Mouse (Mus musculus): ENCODE results near the gene Sipa1.

Sipa1 gene

GRCm38 (mm10) chr19:5662981-5663913 lies at the start of gene Sipa1:
Sipa1 (minus strand) TSS chr19:5663707.
- in situ Hi-C loops (cut with MboI, MseI), result loop anchor here (10.0 kb wide), 1 partner anchor 58 kb away; the partner anchor contains the start of gene Rnaseh2c

DNA sequence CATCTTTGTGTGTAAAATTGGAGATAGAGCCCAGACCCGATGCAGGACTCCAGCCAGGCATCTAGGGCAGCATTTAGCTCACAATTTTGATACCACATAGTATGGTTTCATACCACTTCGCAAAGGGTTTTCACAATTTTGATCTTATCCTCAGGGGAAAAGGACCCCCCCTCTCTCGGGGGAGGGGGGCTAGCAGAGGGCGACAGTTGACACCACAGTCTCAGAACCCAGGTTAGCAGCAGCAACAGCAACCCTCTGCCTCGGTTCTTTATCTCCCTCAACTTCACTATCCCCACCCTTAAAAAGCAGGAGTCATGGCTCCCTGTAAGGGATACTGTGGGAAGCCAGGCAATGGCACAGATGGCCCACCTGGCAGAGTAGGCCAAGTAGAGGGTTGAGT lies 49.7 kb upstream of the Sipa1 start:
- in situ Hi-C loops (cut with MboI, MseI), result no loop called here

- in situ Hi-C loops (cut with MboI, MseI), result no loop called here
Observed at GRCm38 (mm10) chr19:5711907-5712460, 48.5 kb upstream of the Sipa1 start.

- in situ Hi-C loops (cut with MboI, MseI), result no loop called here
Observed at GRCm38 (mm10) chr19:5711218-5711617, 47.7 kb upstream of the Sipa1 start.

GRCm38 (mm10) chr19:5710581-5710980 lies 47.1 kb upstream of the Sipa1 start:
- in situ Hi-C loops (cut with MboI, MseI), result no loop called here

GRCm38 (mm10) chr19:5710068-5710467 lies 46.6 kb upstream of the Sipa1 start:
- in situ Hi-C loops (cut with MboI, MseI), result no loop called here

GRCm38 (mm10) chr19:5704801-5705571 lies 41.5 kb upstream of the Sipa1 start:
- in situ Hi-C loops (cut with MboI, MseI), result loop anchor here (5.0 kb wide), 1 partner anchor 37 kb away; the partner anchor contains the start of gene Ltbp3

DNA sequence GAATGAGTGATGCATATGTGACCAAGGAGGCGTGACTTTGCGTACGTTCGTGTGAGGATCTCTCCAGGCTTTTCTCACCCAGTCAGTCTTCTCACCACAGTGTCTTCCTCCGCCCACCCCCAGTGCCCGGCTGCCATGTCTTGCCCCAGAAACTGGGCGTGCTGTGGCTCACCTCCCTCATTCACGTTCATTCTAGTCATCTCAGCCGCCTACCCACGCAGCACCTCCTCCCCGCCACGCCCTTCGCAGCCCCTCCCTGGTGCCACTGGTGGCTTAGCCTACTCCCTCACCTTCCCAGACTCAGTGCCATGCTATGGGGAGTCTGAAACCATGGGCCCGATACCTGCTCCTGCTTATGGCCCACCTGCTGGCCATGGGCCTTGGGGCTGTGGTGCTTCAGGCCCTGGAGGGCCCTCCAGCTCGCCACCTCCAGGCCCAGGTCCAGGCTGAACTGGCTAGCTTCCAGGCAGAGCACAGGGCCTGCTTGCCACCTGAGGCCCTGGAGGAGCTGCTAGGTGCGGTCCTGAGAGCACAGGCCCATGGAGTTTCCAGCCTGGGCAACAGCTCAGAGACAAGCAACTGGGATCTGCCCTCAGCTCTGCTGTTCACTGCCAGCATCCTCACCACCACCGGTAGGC lies 40.8 kb upstream of the Sipa1 start, which contains the start of gene Kcnk7:
Gene Kcnk7 (plus strand): TSS at position 205 of the 638 bp plus-strand sequence.
- in situ Hi-C loops (cut with MboI, MseI), result loop anchor here (5.0 kb wide), 1 partner anchor 38 kb away; the partner anchor contains the start of gene Ltbp3

- in situ Hi-C loops (cut with MboI, MseI), result no loop called here
Observed at GRCm38 (mm10) chr19:5695849-5696462, 32.4 kb upstream of the Sipa1 start.

- in situ Hi-C loops (cut with MboI, MseI), result no loop called here
Observed at GRCm38 (mm10) chr19:5693801-5694200, 30.3 kb upstream of the Sipa1 start.

- in situ Hi-C loops (cut with MboI, MseI), result no loop called here
Observed at GRCm38 (mm10) chr19:5692913-5693396, 29.4 kb upstream of the Sipa1 start.

DNA sequence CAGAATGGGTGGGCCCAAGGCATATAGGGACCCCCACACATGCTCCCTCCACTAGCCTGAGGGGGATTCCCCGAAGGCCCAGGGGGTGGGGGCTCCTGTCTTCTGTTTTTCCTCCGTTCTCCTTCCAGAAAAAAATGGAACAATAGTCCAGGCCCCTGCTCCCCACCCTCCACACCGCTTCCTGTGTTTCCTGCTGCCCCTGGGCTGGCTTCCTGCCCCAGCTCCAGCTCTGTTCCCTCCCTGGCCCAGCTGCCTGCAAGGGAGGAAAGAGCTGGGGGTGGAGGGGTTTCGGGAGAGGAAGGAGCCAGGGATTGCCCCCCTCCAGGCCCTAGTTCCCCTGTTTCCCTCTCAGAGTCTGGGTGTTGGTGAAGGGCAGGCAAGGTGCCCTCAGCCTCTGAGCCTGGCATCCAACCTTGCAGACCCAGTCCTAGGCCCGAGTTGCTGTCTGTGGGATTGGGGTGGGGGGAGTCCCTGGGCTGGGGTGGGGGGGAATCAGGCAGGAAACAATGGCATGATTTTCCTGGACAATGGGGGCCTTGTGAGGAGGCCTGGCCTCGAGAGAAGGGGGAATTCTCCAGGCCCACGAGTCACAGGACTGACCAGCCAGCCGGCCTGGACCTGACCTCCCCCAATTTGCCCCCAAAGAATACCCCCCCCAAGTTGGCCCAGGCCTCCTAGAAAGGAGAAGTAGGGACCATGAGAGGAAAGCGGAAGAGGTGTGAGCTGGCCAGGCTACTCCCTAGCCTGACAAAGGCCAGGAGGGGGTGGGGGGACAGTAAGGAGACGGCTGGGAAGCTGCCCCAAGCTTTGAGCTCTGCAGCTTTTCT lies 28.8 kb upstream of the Sipa1 start:
- in situ Hi-C loops (cut with MboI, MseI), result no loop called here

- in situ Hi-C loops (cut with MboI, MseI), result no loop called here
Observed at GRCm38 (mm10) chr19:5691601-5692000, 28.1 kb upstream of the Sipa1 start.

DNA sequence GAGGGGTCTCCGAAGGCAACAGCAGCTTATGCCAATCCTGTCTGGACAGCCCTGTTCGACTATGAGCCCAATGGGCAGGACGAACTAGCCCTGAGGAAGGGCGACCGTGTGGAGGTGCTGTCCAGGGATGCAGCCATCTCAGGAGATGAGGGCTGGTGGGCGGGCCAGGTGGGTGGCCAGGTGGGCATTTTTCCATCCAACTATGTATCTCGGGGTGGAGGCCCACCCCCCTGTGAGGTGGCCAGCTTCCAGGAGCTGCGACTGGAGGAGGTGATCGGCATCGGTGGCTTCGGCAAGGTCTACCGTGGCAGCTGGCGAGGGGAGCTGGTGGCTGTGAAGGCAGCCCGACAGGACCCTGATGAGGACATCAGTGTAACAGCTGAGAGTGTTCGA lies 26.8 kb upstream of the Sipa1 start:
- in situ Hi-C loops (cut with MboI, MseI), result no loop called here

DNA sequence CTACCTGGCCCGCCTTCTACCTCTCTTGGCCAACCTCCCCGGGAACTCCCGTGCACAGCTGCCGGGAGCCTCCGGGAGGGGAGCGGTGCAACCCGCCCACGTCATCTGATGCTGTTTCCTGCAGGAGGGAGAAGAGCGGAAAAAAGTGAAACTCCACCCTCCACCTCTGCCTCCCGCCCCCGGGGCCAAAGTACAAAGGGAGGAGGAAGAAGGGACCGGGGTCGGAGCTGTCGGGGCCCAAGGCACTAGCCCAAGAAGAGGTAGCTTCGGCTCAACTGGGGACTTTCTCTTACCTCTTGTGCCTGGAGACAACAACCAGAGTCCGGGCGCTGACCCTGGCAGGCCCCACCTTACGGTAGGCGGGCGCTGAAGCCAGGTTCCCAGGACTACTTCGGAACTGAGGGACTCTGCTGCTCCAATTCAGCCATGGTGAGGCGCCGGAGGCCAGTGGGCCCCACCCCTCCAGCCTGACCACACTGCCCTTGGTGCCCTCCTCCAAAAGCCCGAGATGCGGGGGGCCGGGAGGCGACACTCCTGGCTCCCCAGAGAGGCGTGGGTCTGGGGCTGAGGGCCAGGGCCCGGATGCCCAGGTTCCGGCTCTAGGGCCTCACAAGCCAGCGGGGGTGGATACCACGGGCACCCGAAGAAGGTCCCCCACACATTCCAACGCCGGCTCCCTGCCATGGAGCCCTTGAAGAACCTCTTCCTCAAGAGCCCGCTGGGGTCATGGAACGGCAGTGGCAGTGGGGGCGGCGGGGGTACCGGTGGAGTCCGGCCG lies 26.2 kb upstream of the Sipa1 start:
- in situ Hi-C loops (cut with MboI, MseI), result no loop called here

DNA sequence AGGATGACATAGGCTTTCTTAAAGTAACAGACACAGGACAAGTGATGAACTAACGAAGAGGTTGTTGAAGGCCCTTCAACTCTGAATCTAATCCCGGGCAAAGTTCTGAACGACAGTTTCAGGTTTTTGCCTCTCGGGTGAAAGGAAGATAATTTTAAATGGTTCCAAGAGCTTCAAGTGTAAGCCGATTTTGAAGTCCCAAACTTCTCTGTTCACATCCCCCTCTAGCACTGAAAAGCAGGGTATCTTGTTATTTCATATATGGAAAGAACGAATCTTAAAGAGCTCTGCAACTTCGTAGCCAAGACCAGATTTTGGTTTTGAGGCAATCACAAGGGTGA lies 25.6 kb upstream of the Sipa1 start:
- in situ Hi-C loops (cut with MboI, MseI), result no loop called here

DNA sequence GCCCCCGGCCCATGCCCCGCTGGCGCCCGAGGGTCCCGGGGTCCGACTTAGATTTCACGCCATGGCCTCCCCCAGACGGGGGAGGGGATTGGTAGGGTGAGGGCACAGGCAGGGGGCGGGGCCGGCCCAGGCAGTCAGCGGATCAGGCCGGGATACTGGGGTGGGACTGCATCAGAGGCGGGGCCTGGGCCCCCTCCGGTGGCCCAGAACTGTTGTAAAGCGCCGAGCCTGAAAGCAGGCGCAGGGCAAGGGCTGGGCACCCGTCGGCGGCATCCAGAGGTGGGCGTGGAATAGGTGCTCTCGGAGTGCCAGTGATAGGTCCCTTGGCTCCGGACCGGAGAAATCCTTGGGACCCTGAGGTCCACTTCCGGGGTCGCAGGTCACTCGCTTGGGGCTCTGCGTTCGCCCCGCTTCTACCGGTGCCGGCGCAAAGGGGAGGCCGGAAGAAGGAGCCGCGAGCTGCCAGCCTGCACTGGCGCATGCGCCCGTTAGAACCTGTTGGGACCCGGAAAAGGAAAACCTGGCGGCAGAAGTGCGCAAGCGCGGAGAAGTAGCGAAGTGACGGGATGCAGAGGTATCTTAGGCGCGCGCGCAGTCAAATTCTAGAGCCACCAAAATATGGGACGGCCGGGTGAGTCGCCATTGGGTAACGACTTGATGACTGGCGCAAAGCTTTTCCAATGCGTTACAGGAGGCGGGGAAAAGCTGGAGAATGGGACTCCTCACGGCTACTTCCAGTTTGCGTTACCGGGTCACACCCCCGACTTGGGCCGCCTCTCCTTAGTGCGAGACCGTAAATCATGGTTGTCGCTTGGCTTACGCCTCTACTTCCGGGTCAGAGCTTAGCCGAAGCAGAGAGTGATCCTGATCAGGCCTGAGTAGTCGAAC lies 24.9 kb upstream of the Sipa1 start, which contains the start of the genes Map3k11 and Pcnx3:
Gene Map3k11 (plus strand): TSS at position 543 of the 888 bp plus-strand sequence.
Gene Pcnx3 (minus strand): TSS at position 709 of the 888 bp plus-strand sequence.
- in situ Hi-C loops (cut with MboI, MseI), result no loop called here

GRCm38 (mm10) chr19:5687738-5688137 lies 24.2 kb upstream of the Sipa1 start:
- in situ Hi-C loops (cut with MboI, MseI), result no loop called here
